In genomic region chr17:52268792-52269191, GRCm38 (mm10) we compare ENCODE assay signal across 18 mouse cellular contexts.
DNase-seq lines count a peak whose midpoint lies in the region; ATAC-seq lines count a peak whose summit lies in the region.
"Had no signal": no experiment of that assay in that cellular context is flagged by ENCODE, and none has a peak within 500 bp of the region (broad histone marks: within the 10 kb centered on the region; RNA-seq: fewer than 3 reads in every experiment).

No protein-coding gene starts in this region.

- DNase-seq in thymus, postnatal 14 days = peak; percentile 2
- no peak for DNase-seq in thymus, postnatal 25 days
- peak; percentile 51 for DNase-seq in 416B (ENCODE audit: low read depth)
- DNase-seq: adrenal gland, adult 2 months; adrenal gland, adult 8-10 months; adrenal gland, postnatal 10 days; adrenal gland, postnatal 14 days; adrenal gland, postnatal 25 days; adrenal gland, postnatal 36 days; B cell, adult 2 months; cerebellum, adult 11 months; cerebellum, adult 11-12 months; cerebellum, adult 18-20 months; cerebellum, adult 2 months had no signal

- ATAC-seq in megakaryocyte, adult 5-6 weeks (ENCODE audit: poor library complexity, severe bottlenecking) = no peak
- ATAC-seq: activated CD4-positive, CD25-positive, alpha-beta regulatory T cell, adult 4 months; CD4-positive, CD25-positive, alpha-beta regulatory T cell, adult 4 months; Patski had no signal
